Mouse (Mus musculus) heart, embryonic 14.5 days (tissue): Measurements from ENCODE around the gene Immp2l. TPM values are rescaled to one million over a fixed set of nuclear protein-coding genes. Genes with fewer than 3 reads are reported as not detected.

Experiments used
- ATAC-seq: fragments of 200-750 bp; cut with Nextera tagmentation; 2 replicates; pipeline ENCODE4 v1.8.0; 2017; ENCODE audit warnings: low read depth, moderate TSS enrichment; ENCODE audit not compliant: insufficient number of reproducible peaks, insufficient read depth, low FRiP score
- H3K27ac ChIP-seq, 2 experiments: fragments of 200-500 bp in 1 of 2; fragments of 300-500 bp in 1 of 2; sonication (generic) in 1 of 2; replicated peaks in 1 of 2; 2 replicates each; pipeline ENCODE4 v1.5.1; 2012 to 2014; ENCODE audit warnings: low read depth in 2 of 2, low read length in 2 of 2, control low read depth in 1 of 2, mild to moderate bottlenecking in 1 of 2, mixed read lengths in 1 of 2; ENCODE audit not compliant: control insufficient read depth in 1 of 2, insufficient read depth in 1 of 2
- H3K27me3 ChIP-seq: fragments of 300-500 bp; sonication (generic); 2 replicates; pipeline ENCODE4 v1.6.1; 2014; ENCODE audit warnings: mild to moderate bottlenecking, low read length, control low read depth; ENCODE audit not compliant: control insufficient read depth, insufficient read depth
- H3K36me3 ChIP-seq: fragments of 300-500 bp; sonication (generic); 2 replicates; pipeline ENCODE4 v1.6.1; 2014; ENCODE audit warnings: mild to moderate bottlenecking, control low read depth, low read length, mixed read lengths; ENCODE audit not compliant: control insufficient read depth, insufficient read depth
- H3K4me1 ChIP-seq, 2 experiments: fragments of 200-500 bp in 1 of 2; fragments of 300-500 bp in 1 of 2; sonication (generic) in 1 of 2; 2 replicates each; pipeline ENCODE4 v1.6.1; 2012 to 2014; ENCODE audit warnings: low read length in 2 of 2, control low read depth in 1 of 2, mixed read lengths in 1 of 2; ENCODE audit not compliant: control insufficient read depth in 2 of 2, insufficient read depth in 2 of 2
- H3K4me2 ChIP-seq: fragments of 300-500 bp; sonication (generic); 2 replicates; pipeline ENCODE4 v1.6.1; 2014; ENCODE audit warnings: mild to moderate bottlenecking, low read length
- H3K4me3 ChIP-seq, 2 experiments: fragments of 200-500 bp in 1 of 2; fragments of 300-500 bp in 1 of 2; sonication (generic) in 1 of 2; 2 replicates each; pipeline ENCODE4 v1.5.1; 2012 to 2014; ENCODE audit warnings: low read length in 2 of 2, mild to moderate bottlenecking in 2 of 2, control low read depth in 1 of 2, low read depth in 1 of 2, moderate library complexity in 1 of 2; ENCODE audit not compliant: control insufficient read depth in 1 of 2, insufficient read depth in 1 of 2
- H3K9ac ChIP-seq: fragments of 300-500 bp; sonication (generic); 2 replicates; pipeline ENCODE4 v1.6.1; 2014; ENCODE audit warnings: mild to moderate bottlenecking, low read length
- H3K9me3 ChIP-seq: fragments of 300-500 bp; sonication (generic); 2 replicates; pipeline ENCODE4 v1.6.1; 2016; ENCODE audit warnings: low read length, control low read depth; ENCODE audit not compliant: control insufficient read depth
- WGBS: fragments of 180-500 bp; shearing (Covaris S2); extraction: QIAGEN DNeasy Blood & Tissue Kit; methylation state at CpG from one replicate; pipeline ENCODE4 v1.1.7; 2014; 5-methylcytosine and 5-hydroxymethylcytosine counted together
- polyA plus RNA-seq: library from polyadenylated mRNA; unstranded; fragments of >200 nt; fragmentation: Nextera tagmentation; extraction: Ambion mirVana; gene quantifications from 2 replicates; pipeline ENCODE4 v1.2.1, GENCODE M21; 2014

Gene Immp2l
- polyA plus RNA-seq, 1 experiment from 2014 or later = 11.4 TPM

DNA sequence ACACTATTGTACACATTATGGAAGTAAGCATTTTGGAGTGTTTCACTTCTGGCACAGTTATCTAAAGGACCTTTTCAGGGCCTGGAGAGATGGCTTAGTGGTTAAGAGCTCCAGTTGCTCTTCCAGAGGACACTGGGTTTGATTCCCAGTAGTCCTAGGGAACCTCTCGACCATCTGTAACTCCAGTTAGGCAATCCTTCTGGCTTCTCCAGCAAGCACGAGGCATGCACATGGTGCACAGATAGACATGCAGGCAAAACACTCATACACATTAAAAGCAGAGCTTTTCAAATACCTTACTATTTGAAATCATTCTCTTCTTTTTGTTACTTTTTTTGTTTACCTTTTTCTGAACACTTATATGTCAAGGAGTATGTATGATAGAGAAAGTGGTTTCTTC is 66.9 kb downstream of the Immp2l start:
- Histone ChIP-seq H3K4me2 (no peak overlapping the region), H3K36me3 (no peaks in the 10 kb centered on the region), H3K9ac (no peak overlapping the region), H3K27ac (no peak overlapping the region), H3K27me3 (no peaks in the 10 kb centered on the region), H3K9me3 (no peaks in the 10 kb centered on the region), H3K4me3 (no peak overlapping the region), H3K4me1 (no peaks in the 10 kb centered on the region; a peak in 1 of 4 replicates)
- 60% methylated on average over 2 of the region's 2 CpGs for WGBS
- no peak for ATAC-seq

DNA sequence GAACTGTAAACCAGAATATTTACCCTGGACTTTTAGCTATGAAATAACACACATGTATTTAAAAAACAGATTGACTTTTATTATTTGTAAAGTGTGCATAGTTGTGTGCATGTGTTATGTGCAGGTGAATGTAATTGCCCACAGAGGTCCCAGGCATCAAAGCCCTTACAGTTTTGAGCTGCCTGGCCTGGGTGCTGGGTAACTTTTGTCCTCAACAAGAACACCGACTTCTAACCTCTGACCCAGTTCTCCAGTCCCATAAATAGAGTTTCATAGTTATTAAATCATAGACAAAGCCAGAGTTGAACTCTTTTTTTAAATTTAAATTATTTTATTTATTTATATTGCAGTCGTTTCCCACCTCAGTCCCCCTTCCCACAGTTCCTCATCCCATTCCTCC is 67.4 kb downstream of the Immp2l start:
- 75% methylated on average over 2 of the region's 2 CpGs for WGBS
- Histone ChIP-seq H3K4me2 (no peak overlapping the region), H3K4me1 (no peaks in the 10 kb centered on the region; a peak in 1 of 4 replicates), H3K9me3 (no peaks in the 10 kb centered on the region), H3K27ac (no peak overlapping the region), H3K9ac (no peak overlapping the region), H3K27me3 (no peaks in the 10 kb centered on the region), H3K4me3 (no peak overlapping the region), H3K36me3 (no peaks in the 10 kb centered on the region)
- no peak for ATAC-seq

DNA sequence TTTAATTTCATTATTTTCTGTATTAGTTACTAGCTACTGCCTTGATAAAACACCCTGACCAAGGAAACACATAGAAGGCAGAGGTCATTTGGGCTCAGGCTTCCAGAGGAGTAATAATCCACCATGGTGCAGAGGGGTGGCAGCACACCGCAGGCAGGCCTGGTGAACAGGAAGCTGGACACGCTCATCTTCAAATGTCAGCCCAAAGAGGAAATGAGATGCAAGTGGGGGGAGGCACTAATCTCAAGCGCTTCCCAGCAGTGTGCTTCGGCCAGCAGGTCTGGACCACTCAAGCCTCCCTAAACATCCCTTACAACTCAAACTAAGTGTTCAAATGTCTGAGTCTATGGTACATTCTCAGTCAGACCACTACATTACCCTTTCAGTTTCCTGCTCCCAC is 72.2 kb downstream of the Immp2l start:
- Histone ChIP-seq H3K4me2 (no peak overlapping the region), H3K4me3 (no peak overlapping the region), H3K27me3 (no peaks in the 10 kb centered on the region), H3K4me1 (no peaks in the 10 kb centered on the region), H3K27ac (no peak overlapping the region), H3K9me3 (no peaks in the 10 kb centered on the region), H3K9ac (no peak overlapping the region), H3K36me3 (no peaks in the 10 kb centered on the region)
- WGBS = 40% methylated on average over 4 of the region's 4 CpGs
- ATAC-seq = no peak

DNA sequence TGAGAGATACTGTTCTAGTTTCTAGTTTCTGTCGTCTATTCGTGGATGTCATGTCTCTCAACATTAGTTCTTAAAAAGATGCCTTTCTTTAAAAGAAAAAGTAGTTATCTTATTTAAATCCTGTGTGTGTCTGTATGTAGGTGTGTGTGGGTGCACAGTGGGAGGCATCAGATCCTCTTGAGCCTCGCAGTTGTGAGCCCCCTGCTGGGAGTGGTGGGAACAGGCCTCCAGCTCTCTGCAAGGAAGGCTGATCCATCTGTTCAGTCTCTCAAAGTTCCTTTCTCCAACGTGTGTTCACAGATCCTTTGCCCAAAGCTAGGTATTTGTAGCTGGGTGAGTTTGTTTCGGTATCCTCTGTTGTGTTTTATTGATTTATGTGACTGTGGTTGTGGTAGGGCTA is 73.5 kb downstream of the Immp2l start:
- Histone ChIP-seq H3K4me1 (no peaks in the 10 kb centered on the region), H3K9me3 (no peaks in the 10 kb centered on the region), H3K27ac (no peak overlapping the region), H3K4me3 (no peak overlapping the region), H3K4me2 (no peak overlapping the region), H3K9ac (no peak overlapping the region), H3K36me3 (no peaks in the 10 kb centered on the region), H3K27me3 (no peaks in the 10 kb centered on the region)
- 33% methylated on average over 5 of the region's 5 CpGs for WGBS
- ATAC-seq = no peak

DNA sequence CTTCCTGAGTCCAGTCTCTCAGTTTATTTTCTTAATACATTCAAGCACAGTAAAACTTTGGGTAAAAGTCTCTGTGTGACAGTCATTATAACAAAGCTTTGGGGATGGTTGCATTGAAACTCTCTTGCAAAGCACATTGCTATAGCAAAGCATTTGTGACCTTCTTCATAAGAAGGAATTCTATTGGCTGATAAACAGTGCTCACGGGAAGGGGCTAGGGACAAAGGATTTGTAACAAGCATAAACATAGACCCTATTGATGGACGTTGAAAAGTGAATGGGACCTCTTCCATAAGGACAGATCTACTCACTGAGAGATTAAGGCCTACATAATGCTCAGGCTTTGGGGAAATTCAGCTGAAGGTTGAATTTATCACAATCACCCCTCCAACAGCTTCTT is 85.1 kb downstream of the Immp2l start:
- 63% methylated on average over 2 of the region's 2 CpGs for WGBS
- Histone ChIP-seq H3K36me3 (no peaks in the 10 kb centered on the region), H3K4me2 (no peak overlapping the region), H3K27me3 (no peaks in the 10 kb centered on the region), H3K4me1 (no peaks in the 10 kb centered on the region), H3K27ac (no peak overlapping the region), H3K9me3 (no peaks in the 10 kb centered on the region), H3K9ac (no peak overlapping the region), H3K4me3 (no peak overlapping the region)
- ATAC-seq = no peak

DNA sequence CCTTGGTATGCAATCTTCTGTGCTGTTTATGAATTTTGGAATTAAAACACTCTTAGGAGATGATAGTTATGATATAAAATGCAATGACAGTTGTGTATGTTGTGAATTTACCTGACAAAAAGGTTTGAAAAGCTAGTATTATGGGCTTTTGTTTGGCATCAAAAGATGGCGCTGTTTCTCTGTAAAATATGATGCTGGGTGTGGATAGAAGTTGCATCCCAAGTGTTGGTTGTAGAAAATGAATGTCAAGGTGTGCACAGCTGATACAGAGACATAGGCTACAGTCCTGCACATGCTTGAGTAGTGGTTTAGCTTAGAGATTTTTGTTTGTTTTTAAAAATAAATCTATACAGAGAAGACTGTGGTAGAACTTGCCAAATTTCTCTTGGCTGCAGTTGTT is 87.6 kb downstream of the Immp2l start:
- Histone ChIP-seq H3K27me3 (no peaks in the 10 kb centered on the region), H3K4me3 (no peak overlapping the region), H3K36me3 (no peaks in the 10 kb centered on the region), H3K9ac (no peak overlapping the region), H3K9me3 (no peaks in the 10 kb centered on the region), H3K27ac (no peak overlapping the region), H3K4me2 (no peak overlapping the region), H3K4me1 (no peaks in the 10 kb centered on the region)
- no peak for ATAC-seq
- WGBS = 40% methylated on average over 1 of the region's 1 CpGs

DNA sequence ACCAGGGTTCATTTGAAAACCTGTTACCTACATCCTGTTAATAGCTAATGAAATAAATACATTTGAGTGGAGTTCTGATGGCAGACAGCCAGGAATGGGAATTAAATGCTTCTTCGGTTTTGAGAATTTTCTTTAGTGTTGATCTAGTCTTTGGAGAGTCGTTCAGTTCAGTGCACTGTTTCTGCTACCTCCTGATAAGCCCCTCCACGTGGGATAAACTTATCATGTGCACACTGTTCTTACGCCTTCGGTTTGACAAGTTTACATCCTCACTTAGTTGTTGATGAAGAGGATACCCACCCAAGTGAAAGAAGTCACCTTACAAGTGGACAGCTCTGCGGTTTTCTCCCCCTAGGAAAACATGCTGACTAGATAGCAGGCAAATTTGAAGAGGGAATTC is 88.2 kb downstream of the Immp2l start:
- Histone ChIP-seq H3K4me3 (no peak overlapping the region), H3K4me2 (no peak overlapping the region), H3K4me1 (no peaks in the 10 kb centered on the region), H3K9me3 (no peaks in the 10 kb centered on the region), H3K27ac (no peak overlapping the region), H3K36me3 (no peaks in the 10 kb centered on the region), H3K9ac (no peak overlapping the region), H3K27me3 (no peaks in the 10 kb centered on the region)
- 22% methylated on average over 6 of the region's 6 CpGs for WGBS
- no peak for ATAC-seq

DNA sequence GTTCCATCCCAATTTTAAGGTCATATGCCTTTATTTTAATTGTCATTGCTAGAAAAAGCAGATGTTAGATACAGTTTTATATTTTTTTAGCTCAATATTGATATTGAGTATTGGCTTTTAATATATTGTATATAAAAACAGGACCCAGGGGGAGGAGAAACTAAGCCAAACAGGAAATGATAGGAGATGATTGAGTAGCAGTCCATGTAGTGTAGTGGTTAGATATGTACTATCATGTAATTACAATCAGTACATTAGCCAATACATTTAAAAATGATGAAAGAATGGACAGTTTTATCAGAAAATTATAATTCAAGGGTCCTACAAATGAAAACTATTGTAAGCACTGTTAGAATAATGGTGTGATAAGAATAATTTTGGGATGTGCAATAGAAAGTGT is 94.5 kb downstream of the Immp2l start:
- no peaks in the 10 kb centered on the region for H3K36me3 ChIP-seq
- no peak overlapping the region for H3K9ac ChIP-seq
- peaks cover 0 to 11% of the 10 kb centered on the region in 2 experiments; a peak in 1 of 4 replicates for H3K4me1 ChIP-seq
- H3K9me3 ChIP-seq = no peaks in the 10 kb centered on the region
- ATAC-seq = no peak
- no peak overlapping the region for H3K27ac ChIP-seq
- H3K4me2 ChIP-seq = no peak overlapping the region
- H3K4me3 ChIP-seq = no peak overlapping the region
- H3K27me3 ChIP-seq = no peaks in the 10 kb centered on the region
